Mouse (Mus musculus) brain, adult 2 months (tissue): ENCODE data around the gene Fam213b.

ENCODE experiments used
- DNase-seq: peaks from one replicate; pipeline ENCODE4 v3.0.0; 2011; ENCODE audit warnings: low read depth, low spot score

Fam213b gene

DNA sequence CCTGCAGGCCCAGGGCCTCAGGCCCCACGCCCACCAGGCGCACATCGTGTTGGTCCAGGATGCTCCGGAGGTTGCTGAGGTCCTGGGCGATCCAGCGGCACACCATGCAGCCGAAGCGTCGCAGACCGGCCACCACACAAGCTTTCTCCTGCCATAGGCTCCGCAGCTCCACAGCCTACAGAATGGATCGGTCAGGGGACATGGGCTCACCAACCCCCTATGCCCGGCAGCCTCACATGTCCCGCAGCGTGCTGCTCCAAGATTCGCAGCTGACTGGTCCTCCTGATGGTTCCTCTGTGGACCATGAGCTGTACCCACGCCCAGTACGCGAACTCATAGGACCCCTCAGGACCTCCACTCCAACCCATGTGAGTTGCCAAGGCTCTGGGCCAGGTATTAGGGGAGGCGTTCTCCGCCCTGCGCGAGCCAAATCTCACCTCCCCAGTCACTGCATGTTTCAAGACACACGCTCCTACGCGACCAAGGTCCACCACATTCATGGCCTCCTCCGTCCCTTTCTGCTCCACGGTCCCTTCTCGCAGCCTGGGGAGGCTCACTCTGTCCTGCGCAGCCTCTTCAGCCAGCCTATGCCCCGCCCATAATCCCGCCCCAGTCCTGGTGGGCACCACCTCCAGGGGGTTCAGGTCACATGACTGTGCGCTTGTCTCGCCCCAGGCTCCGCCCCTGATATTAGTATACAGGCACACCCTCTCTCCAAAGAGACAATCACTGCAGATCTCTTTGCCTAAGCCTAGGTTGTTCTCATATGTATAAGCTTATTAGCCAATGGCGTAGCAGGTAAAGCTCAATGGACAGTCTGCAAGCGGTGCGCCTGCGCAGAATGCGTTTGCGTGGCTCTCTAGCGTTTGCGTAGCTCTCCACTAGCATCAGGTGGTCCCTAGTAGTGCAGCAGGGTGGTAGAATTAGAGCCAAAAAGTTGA, at the start of gene Fam213b:
Gene Fam213b (minus strand): TSS at position 630 of the 941 bp plus-strand sequence.
- DNase-seq: peak; percentile 98

DNA sequence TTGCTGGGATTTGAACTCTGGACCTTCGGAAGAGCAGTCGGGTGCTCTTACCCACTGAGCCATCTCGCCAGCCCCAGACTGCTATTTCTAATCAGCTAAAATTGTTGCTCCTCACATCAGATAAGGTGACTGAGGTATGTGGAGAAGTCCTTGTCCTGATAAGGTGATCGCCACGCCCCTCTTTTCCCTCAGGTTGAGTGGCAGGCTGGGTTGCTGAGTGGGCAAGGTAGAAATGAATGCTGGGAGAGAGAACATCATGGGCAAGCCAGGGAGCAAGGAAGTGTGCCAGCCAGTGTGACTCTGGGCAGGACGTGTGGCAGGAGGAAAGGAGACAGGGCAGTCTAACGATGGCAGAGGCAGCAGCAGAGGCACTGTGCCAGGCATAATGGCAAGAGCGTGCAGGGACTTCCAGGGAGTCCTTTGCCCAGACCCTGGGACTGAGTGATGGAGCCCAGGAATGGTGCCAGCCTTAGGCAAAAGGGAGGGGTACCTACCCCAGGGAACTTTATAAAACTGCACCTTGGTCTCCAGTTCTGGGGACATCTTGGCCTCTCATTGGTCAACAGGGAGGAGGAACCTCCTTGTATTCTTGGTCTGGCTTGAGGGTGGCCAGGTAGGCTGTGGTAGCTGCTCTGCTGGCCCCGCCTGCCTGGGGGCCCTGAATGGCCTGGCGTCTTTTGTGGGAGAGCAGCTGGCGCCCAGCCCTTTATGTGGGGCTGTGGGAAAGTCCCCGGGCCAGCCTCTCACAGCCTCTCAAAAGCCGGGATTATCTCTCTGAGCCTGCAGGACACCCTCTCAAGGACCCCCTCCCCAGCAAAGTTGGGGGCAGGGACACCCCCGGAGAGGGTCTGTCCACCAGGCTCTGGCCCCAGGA, 49.4 kb upstream of the Fam213b start:
- no peak for DNase-seq

DNA sequence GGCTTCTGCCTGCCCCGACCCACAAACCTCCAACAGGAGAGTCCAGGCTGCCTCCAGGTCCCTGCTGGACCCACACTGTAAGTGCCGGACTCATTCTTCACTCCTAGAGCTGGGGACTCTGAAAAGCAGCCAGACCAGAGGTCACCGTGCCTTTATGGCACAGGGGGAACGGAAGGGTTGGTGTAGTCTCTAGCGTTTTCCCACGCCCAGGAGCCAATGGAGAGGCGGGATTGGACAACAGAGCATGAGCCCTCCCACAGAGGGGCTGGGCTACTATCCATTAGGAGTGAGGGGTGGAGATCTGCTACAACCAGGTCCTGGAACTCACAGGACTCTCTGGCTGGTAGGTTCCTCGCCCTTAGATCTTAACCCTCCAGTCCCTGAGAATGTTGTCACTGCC, 47.4 kb upstream of the Fam213b start:
- peak; percentile 91 for DNase-seq

DNA sequence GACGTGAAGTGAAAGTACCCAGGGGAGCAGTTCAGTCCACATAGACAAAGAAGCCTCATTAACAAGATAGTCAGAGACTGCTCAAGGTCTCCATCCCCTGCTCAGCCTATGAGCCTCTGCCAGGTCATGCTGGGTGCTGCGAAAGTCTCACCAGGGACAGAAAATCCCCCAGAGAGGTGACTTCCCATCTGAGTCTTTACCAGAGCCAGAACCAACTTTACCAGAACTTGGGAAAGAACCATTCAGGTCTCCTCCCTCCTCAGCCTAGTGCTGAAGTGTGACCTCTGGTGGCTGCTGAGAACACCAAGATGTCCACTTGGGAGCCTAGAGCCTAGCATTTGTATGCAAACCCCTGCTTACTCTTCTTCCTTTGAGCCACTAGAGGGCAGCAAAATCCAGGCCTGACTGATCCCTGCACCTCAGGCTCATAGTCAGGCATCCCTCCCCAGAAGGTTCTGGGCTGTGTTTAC, 45.2 kb upstream of the Fam213b start:
- peak; percentile 98 for DNase-seq

DNA sequence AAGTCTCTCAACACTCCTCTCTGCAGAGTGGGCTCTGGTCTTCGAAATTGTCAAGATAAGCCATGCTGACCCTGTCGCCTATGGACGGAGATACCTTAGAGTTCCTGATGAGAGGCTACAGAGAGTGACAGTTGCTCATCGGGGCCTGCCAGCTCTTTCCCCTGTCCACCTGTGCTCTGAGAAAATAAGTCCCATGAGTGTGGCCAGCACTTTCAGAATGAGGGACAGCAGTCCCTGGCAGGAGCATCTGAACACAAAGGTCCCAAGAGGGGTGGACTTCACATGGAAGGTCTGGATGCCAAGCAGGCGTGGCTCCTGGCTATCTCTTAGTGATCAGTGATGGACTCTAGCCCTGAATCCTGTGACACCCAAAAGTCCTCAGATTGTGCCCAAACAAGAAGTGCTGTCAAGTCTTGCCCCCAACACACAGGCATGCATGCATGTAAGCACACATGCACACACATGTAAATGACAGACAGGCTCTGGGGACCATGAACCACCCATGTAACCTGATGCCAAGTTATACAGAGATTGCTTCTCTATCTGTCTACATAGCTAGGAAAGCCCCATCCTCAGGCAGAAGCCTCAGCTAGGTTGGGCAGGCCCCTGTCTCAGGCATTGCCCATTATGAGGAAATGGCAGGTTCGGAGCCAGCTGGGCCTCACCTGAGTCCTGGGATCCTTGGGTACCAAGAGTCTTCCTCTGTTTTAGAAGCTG, 44.5 kb upstream of the Fam213b start:
- no peak for DNase-seq

DNA sequence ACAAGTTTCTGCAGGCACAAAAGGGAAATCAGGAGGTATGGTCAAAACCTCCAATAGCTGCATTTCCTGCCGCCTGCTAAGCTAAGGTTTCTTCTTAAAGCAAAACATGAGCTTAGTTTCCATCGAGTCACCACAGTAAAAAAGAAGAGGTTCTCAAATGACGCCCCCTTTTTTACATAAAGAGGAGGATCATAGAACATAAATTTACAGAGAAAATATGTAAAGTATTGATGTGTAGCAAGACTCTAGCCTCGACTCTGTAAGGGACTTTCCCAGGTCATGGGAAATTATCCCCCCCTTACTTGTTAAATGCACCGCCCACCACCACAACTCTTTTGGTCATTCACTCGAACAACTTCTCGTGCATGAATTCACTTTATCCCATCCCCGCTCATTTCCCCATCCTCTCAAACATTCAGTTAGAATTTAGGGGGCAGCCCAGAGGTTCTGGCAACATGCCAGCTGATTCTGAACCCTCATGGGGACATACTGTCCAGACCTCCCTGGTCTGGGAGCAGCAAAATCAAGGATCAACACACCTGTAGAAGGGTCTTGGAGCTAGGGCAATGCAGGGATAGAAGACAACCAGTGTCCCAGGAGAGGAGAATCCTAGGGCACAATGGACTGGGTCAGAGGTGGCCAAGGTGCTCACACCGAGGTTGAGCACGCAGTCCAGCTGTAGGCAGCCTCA, 43.8 kb upstream of the Fam213b start:
- DNase-seq: no peak

DNA sequence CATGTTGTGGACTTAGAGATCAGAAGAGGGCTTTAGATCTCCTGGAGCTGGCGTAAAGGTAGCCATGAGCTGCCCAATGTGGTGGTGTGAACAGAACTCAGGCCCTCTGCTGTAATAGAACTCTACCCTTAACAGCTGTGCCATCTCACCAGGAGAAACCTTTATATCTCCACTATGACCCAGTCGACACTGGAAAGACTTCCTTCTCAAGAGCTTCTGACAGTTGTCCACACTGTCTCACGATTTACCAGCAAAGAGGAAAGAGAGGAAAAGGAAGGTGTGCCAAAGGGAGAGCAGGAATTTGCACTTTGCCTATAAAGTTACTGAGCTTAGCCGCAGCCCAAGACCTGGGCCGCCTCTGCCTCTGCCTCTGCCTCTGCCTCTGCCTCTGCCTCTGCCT, 42.9 kb upstream of the Fam213b start:
- DNase-seq: no peak

DNA sequence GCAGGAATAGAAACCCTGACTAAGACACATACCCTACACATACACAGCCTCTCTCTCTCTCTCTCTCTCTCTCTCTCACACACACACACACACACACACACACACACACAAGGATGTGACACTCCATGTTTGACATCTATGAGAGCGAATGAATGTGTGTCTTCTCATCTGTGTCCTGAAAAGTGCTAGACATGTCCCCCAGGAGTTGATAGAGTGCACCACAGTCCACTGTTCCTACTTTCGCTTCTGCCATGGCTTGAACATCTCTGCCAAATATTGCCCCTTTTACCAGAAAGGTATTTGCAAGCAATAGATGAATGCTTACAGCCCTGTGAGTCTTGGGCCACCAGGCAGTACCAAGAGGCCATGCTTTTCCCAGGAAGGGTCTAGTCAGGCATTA, 41.2 kb upstream of the Fam213b start:
- no peak for DNase-seq

DNA sequence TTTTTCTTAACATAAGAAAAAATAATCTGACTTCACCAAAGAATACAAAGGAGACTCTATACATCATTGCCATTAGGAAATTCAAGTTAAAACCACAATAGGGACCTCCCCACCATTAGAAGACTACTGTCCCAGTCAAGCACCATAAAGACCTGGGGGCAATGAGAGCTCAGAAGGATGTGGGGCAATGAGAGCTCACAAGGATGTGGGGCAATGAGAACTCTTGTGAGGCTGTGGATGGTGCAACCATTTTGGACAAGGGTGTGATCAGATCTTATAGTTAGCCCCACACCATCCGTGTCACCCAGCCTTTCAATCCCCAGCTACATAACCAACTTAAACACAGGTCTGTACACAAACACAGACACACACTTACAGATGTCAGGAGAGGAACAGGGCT, 38.8 kb upstream of the Fam213b start:
- DNase-seq: no peak

DNA sequence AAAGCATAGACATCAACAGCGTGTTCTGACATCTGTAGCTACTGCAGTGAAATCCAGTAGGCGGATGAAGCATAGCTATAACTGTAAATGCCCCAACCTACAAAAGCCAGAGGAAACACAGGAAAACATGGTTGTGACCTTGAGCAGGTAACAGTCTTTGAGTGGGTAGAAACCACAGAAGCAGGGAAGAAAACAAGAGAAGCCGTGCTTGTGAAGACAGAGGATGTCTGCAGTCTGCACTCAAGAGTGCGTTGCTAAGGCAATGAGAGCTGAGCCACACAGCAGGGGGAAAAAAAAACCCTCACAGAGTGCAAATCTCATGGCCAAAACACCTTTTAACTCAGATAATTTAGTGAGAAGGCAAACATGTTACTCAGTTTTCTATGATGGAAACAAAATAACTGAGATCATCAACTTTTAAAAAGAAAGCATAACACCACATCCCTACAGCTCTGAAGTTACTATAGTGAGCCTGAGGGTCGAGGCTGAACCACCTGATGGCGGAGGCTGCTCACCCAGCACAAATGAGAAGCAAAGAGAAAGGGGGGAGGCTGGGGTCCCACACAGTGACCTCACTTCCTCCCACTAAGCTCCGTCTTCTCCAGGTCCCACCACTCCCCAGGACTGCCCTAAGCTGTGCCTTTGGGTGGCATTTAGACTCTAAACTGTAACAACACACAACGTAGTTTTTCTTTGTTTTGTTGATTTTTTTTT, 37.8 kb upstream of the Fam213b start:
- no peak for DNase-seq

DNA sequence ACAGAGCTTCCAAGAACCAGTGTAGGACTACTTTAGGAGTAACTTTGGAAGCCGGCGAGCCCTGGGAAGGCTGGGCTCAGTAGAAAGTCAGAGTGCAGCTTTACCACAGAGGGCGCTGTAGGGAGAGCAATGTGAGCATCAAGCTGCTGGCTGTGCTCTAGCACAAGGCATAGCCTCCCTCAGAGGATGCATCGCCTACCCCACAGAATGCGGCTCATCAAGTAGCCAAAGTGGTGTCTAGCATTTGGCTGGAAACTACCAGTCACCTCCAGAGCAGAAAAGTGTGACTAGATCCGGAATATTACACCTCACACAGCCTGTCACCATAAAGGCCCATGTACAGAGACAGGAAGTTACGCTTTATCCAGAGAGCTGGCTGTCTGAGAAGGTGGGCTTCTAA, 36.9 kb upstream of the Fam213b start:
- DNase-seq: no peak

DNA sequence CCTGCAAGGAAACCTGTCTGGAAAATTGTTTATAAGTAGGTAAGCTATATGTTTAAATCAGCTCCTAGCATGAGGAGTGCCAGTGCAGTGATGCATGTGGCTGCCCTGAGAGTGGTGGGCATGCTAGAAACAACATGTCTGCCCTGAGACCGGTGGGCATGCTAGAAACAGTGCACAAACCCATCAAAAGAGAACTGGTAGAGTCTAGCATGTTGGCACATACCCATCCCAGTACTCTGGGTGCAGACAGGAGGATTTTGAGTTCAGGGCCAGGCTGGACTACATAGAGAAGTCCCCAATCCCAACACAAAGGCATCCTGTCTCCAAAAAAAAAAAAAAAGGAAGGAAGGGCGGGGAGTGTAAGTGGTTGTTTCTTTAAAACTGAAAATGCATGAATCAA, 35.9 kb upstream of the Fam213b start:
- no peak for DNase-seq

DNA sequence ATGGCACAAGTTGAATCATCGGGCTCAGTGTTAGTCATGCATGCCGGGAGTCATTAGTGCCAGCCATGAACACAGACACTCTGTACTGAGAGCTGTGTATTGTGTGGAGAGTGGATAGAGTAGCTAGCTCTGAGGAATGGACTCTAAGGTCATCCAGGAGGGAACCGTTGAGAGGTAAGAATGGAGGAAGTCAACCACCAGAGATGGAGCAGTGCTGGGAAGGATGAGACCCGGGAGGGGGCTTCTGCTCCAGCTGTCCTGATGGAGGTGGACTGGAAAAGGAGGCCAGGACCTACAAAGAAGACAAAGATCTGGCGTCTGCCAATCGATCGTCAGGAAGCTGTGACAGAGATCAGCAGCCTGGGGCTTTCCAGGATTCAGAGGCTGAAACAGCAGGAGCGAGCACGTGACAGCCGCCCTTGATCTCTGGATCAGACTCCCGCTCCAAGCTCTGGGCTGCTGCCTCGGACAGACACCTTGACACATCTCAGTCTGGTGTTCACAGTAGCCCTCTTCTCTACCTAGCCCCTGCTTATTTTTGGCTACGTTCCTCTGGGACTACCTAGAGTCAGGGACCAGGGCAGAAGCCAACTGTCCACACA, 34.5 kb upstream of the Fam213b start:
- no peak for DNase-seq

DNA sequence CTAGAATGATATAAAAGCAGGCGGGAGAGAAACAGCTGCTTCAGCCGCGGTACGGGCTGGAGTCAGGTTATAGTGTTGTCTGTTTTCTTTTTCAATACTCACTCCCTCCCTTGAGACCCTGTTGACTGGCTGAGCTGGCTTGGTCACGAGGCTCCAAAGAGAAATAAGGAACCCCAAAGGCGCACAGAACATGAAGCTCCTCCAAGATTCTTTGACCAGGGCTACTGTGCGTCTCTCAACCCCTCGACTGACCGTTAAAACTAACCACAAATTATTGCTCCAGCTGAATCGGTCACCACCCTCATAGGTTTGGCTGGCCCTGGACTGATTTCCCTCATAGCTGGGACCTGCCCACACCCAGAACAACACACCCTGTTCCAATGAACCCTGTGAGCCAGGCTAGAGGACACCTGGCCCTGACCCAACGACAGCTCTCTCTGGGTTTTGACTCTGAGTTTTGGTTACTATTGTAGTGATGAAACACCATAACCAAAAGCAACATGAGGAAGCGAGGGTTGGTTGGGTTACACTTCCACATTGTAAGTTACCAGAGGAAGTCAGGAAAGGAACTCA, 30.2 kb upstream of the Fam213b start:
- DNase-seq: no peak

DNA sequence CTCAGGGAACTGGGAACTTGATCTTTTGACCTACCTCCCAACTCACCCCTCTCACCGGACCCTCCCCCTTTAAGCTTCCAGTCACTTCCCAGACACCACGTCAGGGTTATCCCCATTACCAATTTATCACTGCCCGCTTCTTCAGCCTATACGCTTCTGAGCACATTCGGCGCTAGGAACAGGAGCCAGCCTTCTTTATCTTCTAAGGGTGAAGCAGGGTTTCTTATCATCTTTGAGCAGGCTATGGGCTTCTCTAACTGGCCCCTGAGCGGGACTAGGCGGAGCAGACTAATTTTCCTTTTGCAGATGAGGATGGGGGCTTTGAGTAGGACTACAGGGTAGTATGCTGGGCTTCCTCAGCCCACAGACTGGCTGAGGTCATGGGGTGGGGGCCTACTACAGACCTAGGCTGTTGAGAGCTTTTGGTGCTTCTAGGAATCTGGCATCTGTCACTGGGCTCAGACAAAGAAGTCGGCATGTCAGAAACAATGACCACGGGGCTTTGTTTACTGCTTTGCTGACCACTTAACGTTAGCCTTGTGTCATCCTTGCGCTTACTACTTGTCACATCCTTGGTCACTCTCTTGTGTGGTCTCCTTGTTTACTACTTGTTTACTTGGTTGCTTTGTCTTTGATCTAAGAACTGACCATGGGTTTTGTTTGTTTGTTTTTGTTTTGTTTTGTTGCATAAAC, 29.6 kb upstream of the Fam213b start, which contains the start of gene Tnfrsf14:
Gene Tnfrsf14 (minus strand): TSS at position 169 of the 693 bp plus-strand sequence.
- no peak for DNase-seq

DNA sequence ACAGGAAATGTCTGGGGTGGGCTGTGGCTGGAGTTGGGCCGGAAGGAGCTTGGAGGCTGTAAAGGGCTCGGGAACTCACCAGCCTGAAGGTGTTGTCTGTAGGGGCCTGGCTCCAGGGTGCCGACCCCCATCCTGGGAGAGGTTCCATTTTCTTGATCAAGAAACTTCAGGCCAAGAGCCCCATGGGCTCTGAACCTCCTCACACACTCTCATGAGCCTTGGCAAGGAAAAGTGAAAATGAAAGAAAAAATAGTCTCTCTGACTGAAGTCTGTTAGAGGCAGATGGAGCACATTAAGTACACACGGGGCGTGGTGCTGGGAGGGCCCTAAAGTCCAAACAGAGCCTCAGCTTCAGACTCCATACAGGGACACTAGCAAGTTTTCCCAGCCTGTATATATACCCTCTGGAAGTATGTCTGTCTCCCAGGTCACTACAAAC, 29.0 kb upstream of the Fam213b start:
- DNase-seq: no peak

DNA sequence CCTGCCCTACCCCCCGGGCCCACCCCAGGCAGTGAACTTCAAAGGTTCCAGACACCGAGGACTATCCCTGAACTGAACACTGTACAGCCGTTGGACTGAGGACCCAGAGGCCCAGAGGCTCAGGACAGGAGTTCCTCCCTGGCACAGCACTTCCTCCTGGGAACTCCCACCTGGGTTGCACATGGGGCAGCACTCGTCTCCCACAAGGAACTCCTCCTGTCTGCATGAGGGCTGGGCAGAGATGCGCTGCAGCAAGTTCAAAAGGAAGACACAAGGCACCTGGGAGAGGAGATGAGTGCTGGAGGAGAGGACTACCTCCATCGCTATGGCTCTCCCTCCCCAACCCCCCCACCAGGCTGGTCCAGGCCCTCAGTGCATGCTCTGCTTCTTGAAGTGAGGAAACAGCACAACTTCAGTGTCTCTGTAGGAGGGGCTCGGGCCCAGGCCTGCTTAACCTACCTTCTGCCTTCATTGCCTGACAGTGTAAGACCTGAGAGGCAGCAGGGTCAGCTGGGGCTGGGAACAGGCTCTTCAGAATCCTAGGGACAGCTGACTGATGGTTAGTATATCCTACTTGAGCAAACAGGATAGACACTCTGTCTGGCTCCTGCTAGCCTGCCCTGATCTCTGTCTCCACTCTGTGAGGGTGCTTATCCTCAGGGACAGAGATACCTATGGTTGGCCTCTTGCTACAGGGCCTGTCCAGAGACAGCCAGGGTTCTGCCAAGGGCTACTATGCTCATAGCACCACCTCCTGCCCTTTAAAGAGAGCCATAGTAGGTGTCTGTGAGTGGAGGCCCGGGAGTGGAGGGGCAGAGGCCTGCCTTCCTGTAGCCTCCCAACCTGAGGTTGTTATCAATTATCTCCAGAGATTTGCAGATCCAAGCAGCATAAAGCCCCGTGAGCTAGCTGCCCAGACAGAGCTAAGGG, 28.3 kb upstream of the Fam213b start:
- no peak for DNase-seq

DNA sequence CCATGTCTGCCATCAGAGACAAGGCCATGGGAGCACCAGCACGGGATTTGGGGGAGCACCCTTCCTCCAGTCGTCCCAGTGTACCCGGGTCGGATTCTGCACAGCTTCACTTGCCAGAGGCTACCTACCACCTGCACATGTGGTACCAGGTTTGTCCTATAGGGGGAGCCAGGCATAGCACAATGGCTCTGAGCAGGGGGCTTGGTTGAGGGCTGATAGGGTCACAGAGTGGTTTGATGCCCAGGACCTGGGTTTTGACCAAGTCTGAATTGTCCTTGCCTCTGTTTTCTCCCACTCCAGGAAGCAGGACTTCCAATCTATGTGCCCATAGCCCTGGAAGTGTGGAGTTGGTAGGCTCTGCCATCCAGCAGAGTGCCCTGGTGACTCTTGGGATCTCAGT, 26.5 kb upstream of the Fam213b start:
- no peak for DNase-seq
